Mouse (Mus musculus): Measurements from ENCODE around the gene Sec14l2. TPM values are rescaled to one million over a fixed set of nuclear protein-coding genes. Genes with fewer than 3 reads are reported as not detected.

The Sec14l2 gene
- polyA plus RNA-seq (2011; ENCODE audit: insufficient read depth, insufficient read length, low replicate concordance, missing spikeins): 15.4 and 20.3 TPM in 2 replicates

GRCm38 (mm10) chr11:4122742-4123579 lies at the start of gene Sec14l2:
Gene Sec14l2 (minus strand): TSS chr11:4123415.
- WGBS: 44% methylated on average over 10 of the region's 10 CpGs
- Histone ChIP-seq H3K4me1 (ENCODE audit: control insufficient read depth, insufficient read depth, low read length) (peaks cover 2% of the 10 kb centered on the region), H3K27ac (ENCODE audit: control insufficient read depth, insufficient read depth, low read depth, low read length, poor library complexity) (0 out of 2 replicates have a peak within 1 kb of the TSS, but pooled peaks have one; percentile 2), H3K4me3 (replicated peaks; ENCODE audit: control insufficient read depth, low read depth, low read length) (no peak within 1 kb of the TSS)
- TF ChIP-seq POLR2A (IDR thresholded peaks at IDR 0.05; ENCODE audit: borderline replicate concordance, control insufficient read depth, low read depth, low read length) (no peak), CTCF (IDR thresholded peaks at IDR 0.05; ENCODE audit: control insufficient read depth, insufficient read depth, low read length) (no peak)

- WGBS: 79% methylated on average over 7 of the region's 7 CpGs
- TF ChIP-seq POLR2A (IDR thresholded peaks at IDR 0.05; ENCODE audit: borderline replicate concordance, control insufficient read depth, low read depth, low read length) (no peak), CTCF (IDR thresholded peaks at IDR 0.05; ENCODE audit: control insufficient read depth, insufficient read depth, low read length) (no peak)
- Histone ChIP-seq H3K4me3 (replicated peaks; ENCODE audit: control insufficient read depth, low read depth, low read length) (no peak overlapping the region), H3K4me1 (ENCODE audit: control insufficient read depth, insufficient read depth, low read length) (no peaks in the 10 kb centered on the region), H3K27ac (ENCODE audit: control insufficient read depth, insufficient read depth, low read depth, low read length, poor library complexity) (no peak overlapping the region)
Measured at GRCm38 (mm10) chr11:4166467-4167090, 43.4 kb upstream of the Sec14l2 start.

GRCm38 (mm10) chr11:4164701-4165100 lies 41.5 kb upstream of the Sec14l2 start:
- peaks cover 2% of the 10 kb centered on the region; the same call in 1 of the 2 replicates for H3K4me1 ChIP-seq (ENCODE audit: control insufficient read depth, insufficient read depth, low read length)
- TF ChIP-seq POLR2A (IDR thresholded peaks at IDR 0.05; ENCODE audit: borderline replicate concordance, control insufficient read depth, low read depth, low read length) (no peak), CTCF (IDR thresholded peaks at IDR 0.05; ENCODE audit: control insufficient read depth, insufficient read depth, low read length) (no peak)
- 90% methylated on average over 2 of the region's 2 CpGs for WGBS
- H3K27ac ChIP-seq (ENCODE audit: control insufficient read depth, insufficient read depth, low read depth, low read length, poor library complexity): no peak overlapping the region
- H3K4me3 ChIP-seq (replicated peaks; ENCODE audit: control insufficient read depth, low read depth, low read length): no peak overlapping the region

- Histone ChIP-seq H3K4me1 (ENCODE audit: control insufficient read depth, insufficient read depth, low read length) (peaks cover 2% of the 10 kb centered on the region; the same call in 1 of the 2 replicates), H3K4me3 (replicated peaks; ENCODE audit: control insufficient read depth, low read depth, low read length) (peak overlapping the region; percentile 83), H3K27ac (ENCODE audit: control insufficient read depth, insufficient read depth, low read depth, low read length, poor library complexity) (peak overlapping the region; percentile 40)
- 4% methylated on average over 15 of the region's 15 CpGs for WGBS
- TF ChIP-seq POLR2A (IDR thresholded peaks at IDR 0.05; ENCODE audit: borderline replicate concordance, control insufficient read depth, low read depth, low read length) (no peak), CTCF (IDR thresholded peaks at IDR 0.05; ENCODE audit: control insufficient read depth, insufficient read depth, low read length) (no peak)
Measured at GRCm38 (mm10) chr11:4160758-4161480, 37.7 kb upstream of the Sec14l2 start.

GRCm38 (mm10) chr11:4159808-4160708 lies 36.8 kb upstream of the Sec14l2 start, which contains the start of the genes Ccdc157 and Sf3a1:
Gene Ccdc157 (minus strand): TSS chr11:4160293.
Gene Sf3a1 (plus strand): TSS chr11:4160350.
- WGBS: 1% methylated on average over 54 of the region's 54 CpGs
- peak within 1 kb of the TSS; percentile 83 for H3K4me3 ChIP-seq (replicated peaks; ENCODE audit: control insufficient read depth, low read depth, low read length)
- TF ChIP-seq CTCF (IDR thresholded peaks at IDR 0.05; ENCODE audit: control insufficient read depth, insufficient read depth, low read length) (no peak), POLR2A (IDR thresholded peaks at IDR 0.05; ENCODE audit: borderline replicate concordance, control insufficient read depth, low read depth, low read length) (peak; percentile 44; the same call in 1 of the 2 replicates)
- H3K4me1 ChIP-seq (ENCODE audit: control insufficient read depth, insufficient read depth, low read length): peaks cover 2% of the 10 kb centered on the region; the same call in 1 of the 2 replicates
- peak within 1 kb of the TSS; percentile 40 for H3K27ac ChIP-seq (ENCODE audit: control insufficient read depth, insufficient read depth, low read depth, low read length, poor library complexity)

- no peak for TF ChIP-seq POLR2A (IDR thresholded peaks at IDR 0.05; ENCODE audit: borderline replicate concordance, control insufficient read depth, low read depth, low read length)
- no peak for TF ChIP-seq CTCF (IDR thresholded peaks at IDR 0.05; ENCODE audit: control insufficient read depth, insufficient read depth, low read length)
- H3K4me3 ChIP-seq (replicated peaks; ENCODE audit: control insufficient read depth, low read depth, low read length): no peak overlapping the region
- H3K27ac ChIP-seq (ENCODE audit: control insufficient read depth, insufficient read depth, low read depth, low read length, poor library complexity): no peak overlapping the region
- WGBS: 92% methylated on average over 3 of the region's 3 CpGs
- peaks cover 2% of the 10 kb centered on the region; the same call in 1 of the 2 replicates for H3K4me1 ChIP-seq (ENCODE audit: control insufficient read depth, insufficient read depth, low read length)
Measured at GRCm38 (mm10) chr11:4158676-4159075, 35.5 kb upstream of the Sec14l2 start.

- Histone ChIP-seq H3K4me1 (ENCODE audit: control insufficient read depth, insufficient read depth, low read length) (no peaks in the 10 kb centered on the region; the same call in 1 of the 2 replicates), H3K27ac (ENCODE audit: control insufficient read depth, insufficient read depth, low read depth, low read length, poor library complexity) (no peak overlapping the region), H3K4me3 (replicated peaks; ENCODE audit: control insufficient read depth, low read depth, low read length) (no peak overlapping the region)
- TF ChIP-seq POLR2A (IDR thresholded peaks at IDR 0.05; ENCODE audit: borderline replicate concordance, control insufficient read depth, low read depth, low read length) (no peak), CTCF (IDR thresholded peaks at IDR 0.05; ENCODE audit: control insufficient read depth, insufficient read depth, low read length) (no peak)
- WGBS: 68% methylated on average over 5 of the region's 5 CpGs
Measured at GRCm38 (mm10) chr11:4155641-4156040, 32.4 kb upstream of the Sec14l2 start.
